Mouse (Mus musculus) MEL (cell line): ENCODE measurements at regions not wholly inside any gene's neighbourhood (a gene's known extent, or its start where the extent isn't known, plus 50 kb on each side); places are given as distances from the start of the nearest gene placed in this dataset.

Experiments used
- DNase-seq: peaks from one replicate; pipeline ENCODE4 v3.0.0; 2011; ENCODE audit warnings: low read depth, low spot score
- H3K27ac ChIP-seq: 2 replicates; pipeline ENCODE4 v1.5.1; 2012; ENCODE audit warnings: low read depth, mild to moderate bottlenecking, control low read depth, low read length, moderate library complexity; ENCODE audit not compliant: control insufficient read depth
- H3K27me3 ChIP-seq, 2 experiments: fragments of 150-350 bp in 1 of 2; sonication (generic) in 1 of 2; 2 replicates each; pipeline ENCODE4 v1.6.1; 2012; ENCODE audit warnings: low read length in 2 of 2, mild to moderate bottlenecking in 2 of 2, improper control_type of control experiment in 1 of 2, moderate library complexity in 1 of 2; ENCODE audit not compliant: insufficient read depth in 2 of 2, control insufficient read depth in 1 of 2
- H3K36me3 ChIP-seq, 2 experiments: 2 replicates each; pipeline ENCODE4 v1.6.1; 2012 to 2014; ENCODE audit warnings: low read length in 2 of 2, improper control_type of control experiment in 1 of 2, inconsistent platforms in 1 of 2, mild to moderate bottlenecking in 1 of 2; ENCODE audit not compliant: insufficient read depth in 2 of 2, control insufficient read depth in 1 of 2
- H3K4me1 ChIP-seq, 2 experiments: fragments of 150-350 bp in 1 of 2; sonication (generic) in 1 of 2; 2 replicates each; pipeline ENCODE4 v1.6.1; 2012; ENCODE audit warnings: low read length in 2 of 2, improper control_type of control experiment in 1 of 2, mild to moderate bottlenecking in 1 of 2; ENCODE audit not compliant: insufficient read depth in 2 of 2, control insufficient read depth in 1 of 2
- H3K4me3 ChIP-seq, 2 experiments: fragments of 150-350 bp in 1 of 2; sonication (generic) in 1 of 2; 2 replicates each; pipeline ENCODE4 v1.5.1; 2012; ENCODE audit warnings: low read depth in 2 of 2, low read length in 2 of 2, mild to moderate bottlenecking in 2 of 2, moderate library complexity in 2 of 2, control low read depth in 1 of 2, improper control_type of control experiment in 1 of 2; ENCODE audit not compliant: control insufficient read depth in 1 of 2, insufficient read depth in 1 of 2
- H3K79me2 ChIP-seq: 2 replicates; pipeline ENCODE4 v1.6.1; 2012; ENCODE audit warnings: mild to moderate bottlenecking, low read length, moderate library complexity; ENCODE audit not compliant: control insufficient read depth, poor library complexity, insufficient read depth
- H3K9ac ChIP-seq: 2 replicates; pipeline ENCODE4 v1.6.1; 2012; ENCODE audit warnings: low read depth, mild to moderate bottlenecking, control low read depth, low read length, moderate library complexity; ENCODE audit not compliant: control insufficient read depth, poor library complexity, severe bottlenecking
- H3K9me3 ChIP-seq: fragments of 150-350 bp; sonication (generic); replicated peaks from 2 replicates; pipeline ENCODE4 v1.6.1; 2012; ENCODE audit warnings: mild to moderate bottlenecking, low read length, improper control_type of control experiment, moderate library complexity; ENCODE audit not compliant: insufficient read depth
- BHLHE40 ChIP-seq: IDR thresholded peaks from 2 replicates; pipeline ENCODE4 v1.6.1; 2012; ENCODE audit warnings: low read depth, mild to moderate bottlenecking, inconsistent platforms, low read length, improper control_type of control experiment, borderline replicate concordance
- E2F4 ChIP-seq: IDR thresholded peaks from 2 replicates; pipeline ENCODE4 v1.6.1; 2011; ENCODE audit warnings: low read depth, low read length, improper control_type of control experiment, borderline replicate concordance
- ELF1 ChIP-seq: IDR thresholded peaks from 2 replicates; pipeline ENCODE4 v1.6.1; 2014; ENCODE audit warnings: low read depth, mild to moderate bottlenecking, inconsistent platforms, low read length, improper control_type of control experiment, moderate library complexity
- GABPA ChIP-seq: IDR thresholded peaks from 2 replicates; pipeline ENCODE4 v1.6.1; 2012; ENCODE audit warnings: low read depth, mild to moderate bottlenecking, inconsistent platforms, low read length, improper control_type of control experiment, moderate library complexity
- GATA1 ChIP-seq: IDR thresholded peaks from 2 replicates; pipeline ENCODE4 v1.6.1; 2011; ENCODE audit warnings: low read depth, low read length, improper control_type of control experiment
- JUND ChIP-seq: IDR thresholded peaks from 2 replicates; pipeline ENCODE4 v1.6.1; 2011; ENCODE audit warnings: low read depth, mild to moderate bottlenecking, improper control_type of control experiment, low read length
- MAX ChIP-seq: IDR thresholded peaks from 2 replicates; pipeline ENCODE4 v1.6.1; 2011; ENCODE audit warnings: low read length, improper control_type of control experiment
- MEF2A ChIP-seq: IDR thresholded peaks from 2 replicates; pipeline ENCODE4 v1.6.1; 2014; ENCODE audit warnings: low read depth, mild to moderate bottlenecking, inconsistent platforms, low read length, improper control_type of control experiment; ENCODE audit not compliant: poor library complexity, insufficient replicate concordance, severe bottlenecking; ENCODE audit errors: extremely low read depth
- MXI1 ChIP-seq: IDR thresholded peaks from 2 replicates; pipeline ENCODE4 v1.6.1; 2011; ENCODE audit warnings: mild to moderate bottlenecking, low read depth, low read length, improper control_type of control experiment
- MYB ChIP-seq: IDR thresholded peaks from 2 replicates; pipeline ENCODE4 v1.6.1; 2011; ENCODE audit warnings: mild to moderate bottlenecking, low read depth, low read length, improper control_type of control experiment
- NELFE ChIP-seq: IDR thresholded peaks from 2 replicates; pipeline ENCODE4 v1.6.1; 2011; ENCODE audit warnings: low read depth, low read length, improper control_type of control experiment
- NRF1 ChIP-seq: IDR thresholded peaks from 2 replicates; pipeline ENCODE4 v1.6.1; 2014; ENCODE audit warnings: low read depth, mild to moderate bottlenecking, inconsistent platforms, low read length, improper control_type of control experiment, moderate library complexity; ENCODE audit not compliant: poor library complexity, insufficient read depth, severe bottlenecking
- POLR2A ChIP-seq, 2 experiments: IDR thresholded peaks; 2 replicates each; pipeline ENCODE4 v1.6.1; 2011 to 2012; ENCODE audit warnings: low read length in 2 of 2, mild to moderate bottlenecking in 2 of 2, control low read depth in 1 of 2, improper control_type of control experiment in 1 of 2, low read depth in 1 of 2, moderate library complexity in 1 of 2; ENCODE audit not compliant: control insufficient read depth in 1 of 2, insufficient read depth in 1 of 2, poor library complexity in 1 of 2
- POLR2AphosphoS2 ChIP-seq: IDR thresholded peaks from 2 replicates; pipeline ENCODE4 v1.6.1; 2011; ENCODE audit warnings: low read length, improper control_type of control experiment
- RAD21 ChIP-seq: IDR thresholded peaks from 2 replicates; pipeline ENCODE4 v1.6.1; 2011; ENCODE audit warnings: mild to moderate bottlenecking, low read depth, low read length, improper control_type of control experiment
- TBP ChIP-seq: IDR thresholded peaks from 2 replicates; pipeline ENCODE4 v1.8.0; 2011; ENCODE audit warnings: low read depth, low read length, improper control_type of control experiment
- TCF12 ChIP-seq: IDR thresholded peaks from 2 replicates; pipeline ENCODE4 v1.6.1; 2014; ENCODE audit warnings: low read depth, mild to moderate bottlenecking, inconsistent platforms, low read length, improper control_type of control experiment, moderate library complexity
- USF1 ChIP-seq: IDR thresholded peaks from 2 replicates; pipeline ENCODE4 v1.6.1; 2014; ENCODE audit warnings: low read depth, mild to moderate bottlenecking, inconsistent platforms, low read length, improper control_type of control experiment, moderate library complexity
- USF2 ChIP-seq, 2 experiments: IDR thresholded peaks; 2 replicates each; pipeline ENCODE4 v1.6.1; 2011 to 2012; ENCODE audit warnings: improper control_type of control experiment in 2 of 2, low read length in 2 of 2, borderline replicate concordance in 1 of 2, inconsistent platforms in 1 of 2, low read depth in 1 of 2, mild to moderate bottlenecking in 1 of 2; ENCODE audit not compliant: insufficient read depth in 1 of 2
- ZC3H11A ChIP-seq: IDR thresholded peaks from 2 replicates; pipeline ENCODE4 v1.6.1; 2012; ENCODE audit warnings: low read depth, mild to moderate bottlenecking, inconsistent platforms, low read length, improper control_type of control experiment
- ZKSCAN1 ChIP-seq: IDR thresholded peaks from 2 replicates; pipeline ENCODE4 v1.6.1; 2012; ENCODE audit warnings: low read depth, mild to moderate bottlenecking, inconsistent platforms, low read length, improper control_type of control experiment, moderate library complexity
- ZMIZ1 ChIP-seq: IDR thresholded peaks from 2 replicates; pipeline ENCODE4 v1.6.1; 2012; ENCODE audit warnings: low read depth, mild to moderate bottlenecking, inconsistent platforms, low read length, improper control_type of control experiment, moderate library complexity

GRCm38 (mm10) chr8:103494670-103495069 lies 606.8 kb upstream of the Cdh5 start:
- TF ChIP-seq JUND (no peak), ZKSCAN1 (no peak), MEF2A (no peak), ZMIZ1 (no peak), MAX (no peak), RAD21 (no peak), USF1 (no peak), MXI1 (no peak), ELF1 (no peak), TBP (no peak), BHLHE40 (no peak), GATA1 (no peak)
- TF ChIP-seq, all 39 proteins: peak for 0
- DNase-seq, result no peak
- Histone ChIP-seq H3K4me3 (no peak overlapping the region), H3K36me3 (no peaks in the 10 kb centered on the region), H3K27ac (no peak overlapping the region), H3K4me1 (no peaks in the 10 kb centered on the region), H3K9ac (no peak overlapping the region), H3K79me2 (no peaks in the 10 kb centered on the region), H3K9me3 (no peaks in the 10 kb centered on the region), H3K27me3 (no peaks in the 10 kb centered on the region)

DNA sequence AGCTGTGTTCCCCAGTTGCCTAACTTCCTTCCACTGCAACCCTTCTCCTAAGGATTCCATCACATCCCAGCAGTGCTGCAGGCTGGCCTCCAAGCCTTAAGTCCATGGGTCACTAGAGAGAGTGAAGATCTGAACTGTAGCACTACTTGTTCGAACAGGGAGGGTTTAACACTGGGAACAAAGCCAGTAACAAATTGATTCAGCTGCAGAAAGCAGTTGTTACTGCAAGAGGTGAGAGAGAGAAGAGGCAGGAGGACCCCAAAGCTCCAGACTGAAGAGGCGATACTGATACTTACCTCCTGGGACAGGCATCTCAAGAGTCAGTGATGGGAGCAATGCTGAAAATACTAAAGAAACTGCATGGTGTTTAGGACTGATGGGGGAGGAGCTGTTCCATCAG lies 600.1 kb upstream of the Cdh5 start:
- no peak overlapping the region for H3K4me3 ChIP-seq
- TF ChIP-seq TBP (no peak), USF2 (IDR thresholded peaks at IDR 0.05; ENCODE audit: borderline replicate concordance in 1 of 2, insufficient read depth in 1 of 2, low read depth in 1 of 2, low read length in 2 of 2) (no peak), GABPA (no peak), MYB (no peak), E2F4 (no peak), POLR2AphosphoS2 (no peak), NRF1 (no peak), POLR2A (IDR thresholded peaks at IDR 0.05; ENCODE audit: control insufficient read depth in 1 of 2, insufficient read depth in 1 of 2, low read depth in 1 of 2, low read length in 2 of 2, poor library complexity in 1 of 2) (no peak), TCF12 (no peak), ZC3H11A (no peak), RAD21 (no peak), NELFE (no peak)
- TF ChIP-seq, all 39 proteins: peak for 0

More for the DNA sequence above, 600.1 kb upstream of the Cdh5 start:
- no peaks in the 10 kb centered on the region for H3K4me1 ChIP-seq
- H3K36me3 ChIP-seq, result no peaks in the 10 kb centered on the region
- H3K27ac ChIP-seq, result no peak overlapping the region
- no peaks in the 10 kb centered on the region for H3K27me3 ChIP-seq
- H3K79me2 ChIP-seq, result no peaks in the 10 kb centered on the region
- H3K9ac ChIP-seq, result no peak overlapping the region
- H3K9me3 ChIP-seq, result no peaks in the 10 kb centered on the region
- no peak for DNase-seq
